Mouse (Mus musculus) cerebellum, postnatal 36 days (tissue): Measurements from ENCODE around the gene Rcsd1.

Experiments
- DNase-seq, 2 experiments: peaks; one replicate each; pipeline ENCODE4 v3.0.0; 2021 to 2022; ENCODE audit warnings: mixed read lengths in 2 of 2

Gene Rcsd1

GRCm38 (mm10) chr1:165716426-165716825 is 6.9 kb upstream of the Rcsd1 start:
- DNase-seq, result no peak

GRCm38 (mm10) chr1:165713798-165714197 is 4.2 kb upstream of the Rcsd1 start:
- DNase-seq, result no peak

GRCm38 (mm10) chr1:165711914-165712313 is 2.4 kb upstream of the Rcsd1 start:
- DNase-seq, result no peak

GRCm38 (mm10) chr1:165708686-165709380 is 724 bp downstream of the Rcsd1 start:
- no peak for DNase-seq

- peak; percentile 7 to 28 for DNase-seq
Measured at GRCm38 (mm10) chr1:165707640-165708322, 1.8 kb downstream of the Rcsd1 start.

GRCm38 (mm10) chr1:165707241-165707639 is 2.3 kb downstream of the Rcsd1 start:
- DNase-seq, result no peak

- no peak for DNase-seq
Measured at GRCm38 (mm10) chr1:165706492-165706891, 3.1 kb downstream of the Rcsd1 start.

- no peak for DNase-seq
Measured at GRCm38 (mm10) chr1:165705868-165706348, 3.6 kb downstream of the Rcsd1 start.

GRCm38 (mm10) chr1:165705368-165705767 is 4.2 kb downstream of the Rcsd1 start:
- DNase-seq, result no peak

- no peak for DNase-seq
Measured at GRCm38 (mm10) chr1:165704841-165705240, 4.7 kb downstream of the Rcsd1 start.

GRCm38 (mm10) chr1:165702221-165703031 is 7.1 kb downstream of the Rcsd1 start:
- DNase-seq, result no peak

GRCm38 (mm10) chr1:165701562-165701961 is 8.0 kb downstream of the Rcsd1 start:
- DNase-seq, result no peak

GRCm38 (mm10) chr1:165700933-165701518 is 8.5 kb downstream of the Rcsd1 start:
- no peak for DNase-seq

- DNase-seq, result no peak
Measured at GRCm38 (mm10) chr1:165700376-165700815, 9.2 kb downstream of the Rcsd1 start.

- DNase-seq, result no peak
Measured at GRCm38 (mm10) chr1:165697701-165698100, 11.9 kb downstream of the Rcsd1 start.

GRCm38 (mm10) chr1:165696870-165697269 is 12.7 kb downstream of the Rcsd1 start:
- no peak for DNase-seq

GRCm38 (mm10) chr1:165696040-165696439 is 13.5 kb downstream of the Rcsd1 start:
- no peak for DNase-seq

- DNase-seq, result no peak
Measured at GRCm38 (mm10) chr1:165695392-165696014, 14.1 kb downstream of the Rcsd1 start.

GRCm38 (mm10) chr1:165693856-165694255 is 15.7 kb downstream of the Rcsd1 start:
- no peak for DNase-seq

- no peak for DNase-seq
Measured at GRCm38 (mm10) chr1:165691516-165691915, 18.0 kb downstream of the Rcsd1 start.

GRCm38 (mm10) chr1:165689845-165690244 is 19.7 kb downstream of the Rcsd1 start:
- no peak for DNase-seq

GRCm38 (mm10) chr1:165687861-165688260 is 21.7 kb downstream of the Rcsd1 start:
- DNase-seq, result no peak
